Mouse (Mus musculus) embryo, embryonic 11 days (tissue): ENCODE measurements at regions not wholly inside any gene's neighbourhood (a gene's known extent, or its start where the extent isn't known, plus 50 kb on each side); places are given as distances from the start of the nearest gene placed in this dataset.

Source experiments
- DNase-seq: peaks from one replicate; pipeline ENCODE4 v3.0.0-alpha.2; 2015

- peak; percentile 2 for DNase-seq
Observed at GRCm38 (mm10) chr2:21129621-21130020, 75.5 kb downstream of the Enkur start.

DNA sequence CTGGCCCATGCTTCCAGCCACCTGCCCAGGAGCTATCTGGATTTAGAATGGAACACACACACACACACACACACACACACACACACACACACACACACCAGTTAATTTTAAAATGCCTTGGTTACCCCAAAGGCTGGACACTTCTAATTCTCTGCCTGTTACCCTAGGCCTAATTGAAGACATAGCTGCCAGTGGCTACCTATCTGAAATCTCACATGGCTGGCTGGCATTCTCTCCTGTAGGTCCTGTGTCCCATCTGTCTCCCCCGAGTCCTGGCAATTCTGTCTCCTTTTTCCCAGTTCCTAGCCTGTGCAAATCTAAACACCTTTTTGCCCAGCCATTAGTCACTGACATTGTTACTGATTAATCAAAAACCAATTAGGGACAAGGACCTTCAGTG, 78.6 kb downstream of the Enkur start:
- no peak for DNase-seq

GRCm38 (mm10) chr2:21122421-21122820, 82.7 kb downstream of the Enkur start:
- no peak for DNase-seq

DNA sequence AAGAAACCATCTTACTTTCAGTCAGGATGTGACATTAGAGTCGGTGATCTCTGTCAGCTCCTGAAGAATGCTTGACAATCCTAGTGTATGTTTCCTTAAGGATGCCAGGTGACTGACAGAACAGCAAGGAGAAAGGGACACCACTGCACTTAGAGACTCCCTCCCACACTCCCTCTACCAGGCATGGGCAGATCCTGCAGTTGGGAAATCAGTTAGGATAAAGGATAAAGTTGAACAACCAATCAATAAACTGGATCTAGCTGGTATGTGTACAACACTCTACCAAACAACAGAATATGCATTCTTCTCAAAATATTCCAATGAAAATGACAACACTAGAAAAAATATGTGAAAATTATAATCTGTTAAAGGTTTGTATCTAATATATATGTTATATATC, 83.5 kb downstream of the Enkur start:
- no peak for DNase-seq

GRCm38 (mm10) chr2:21116817-21117216, 88.3 kb downstream of the Enkur start:
- no peak for DNase-seq

DNA sequence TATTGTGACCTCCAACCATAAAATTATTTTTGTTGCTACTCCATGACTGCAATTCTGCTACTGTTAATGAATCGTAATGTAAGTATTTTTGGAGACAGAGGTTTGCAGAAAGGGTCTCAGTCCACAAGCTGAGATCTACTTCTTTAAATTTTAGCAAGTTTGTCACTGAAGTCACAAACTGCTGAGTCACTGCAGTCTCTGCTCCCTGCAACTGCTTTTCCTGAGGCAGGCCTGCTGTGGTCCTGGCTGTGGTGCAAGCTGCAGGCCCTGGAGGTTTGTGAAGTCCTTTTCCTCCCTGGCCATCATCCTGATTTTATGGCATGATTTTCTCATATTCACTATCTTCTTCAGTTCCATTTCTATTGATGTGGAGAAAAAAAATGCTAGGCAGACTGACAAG, 93.6 kb downstream of the Enkur start:
- DNase-seq: no peak

- DNase-seq: no peak
Observed at GRCm38 (mm10) chr2:21100248-21100808, 104.8 kb downstream of the Enkur start.

DNA sequence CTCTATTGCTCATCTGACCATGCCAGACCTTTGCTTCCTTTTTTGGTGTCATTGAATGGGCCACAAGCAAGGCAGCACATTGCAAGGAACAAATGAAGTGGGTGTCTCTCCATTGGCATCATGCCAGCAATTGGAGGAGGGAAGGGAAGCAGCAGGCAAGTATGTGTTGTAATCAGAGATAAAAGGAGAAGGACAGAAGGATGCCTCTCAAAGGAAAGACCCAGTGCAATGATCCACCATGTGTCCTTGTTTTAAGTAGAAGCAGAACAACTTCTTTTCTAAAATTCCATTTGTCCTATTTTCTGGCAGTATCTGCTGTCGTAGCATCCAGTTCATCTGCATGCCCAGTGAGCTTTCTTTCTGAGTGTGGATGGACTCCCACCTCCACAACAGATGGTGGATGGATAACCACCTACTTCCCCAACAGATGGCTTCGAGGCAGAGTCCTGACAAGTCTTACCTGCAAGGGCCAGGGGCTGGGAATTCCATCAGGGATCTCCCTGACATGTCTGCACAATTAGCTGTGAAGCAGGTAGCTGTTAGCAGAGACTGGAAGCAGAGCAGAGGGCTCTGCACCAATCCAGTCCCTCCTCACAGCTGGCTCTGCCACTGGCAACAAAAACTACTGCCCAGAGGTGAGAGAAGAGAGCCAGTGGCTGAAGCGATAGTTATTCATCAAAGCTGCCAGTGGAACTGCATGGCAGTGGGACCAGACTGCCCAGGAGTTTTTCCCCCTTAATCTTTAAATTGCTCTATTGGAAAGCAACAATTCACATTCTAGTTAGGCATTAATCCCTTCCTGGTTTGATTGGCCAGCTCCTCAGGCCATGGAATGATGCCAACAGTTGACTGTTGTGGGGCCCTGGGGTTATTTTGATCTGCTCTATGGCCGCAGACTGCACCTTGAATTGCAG, 113.8 kb downstream of the Enkur start:
- DNase-seq: no peak

DNA sequence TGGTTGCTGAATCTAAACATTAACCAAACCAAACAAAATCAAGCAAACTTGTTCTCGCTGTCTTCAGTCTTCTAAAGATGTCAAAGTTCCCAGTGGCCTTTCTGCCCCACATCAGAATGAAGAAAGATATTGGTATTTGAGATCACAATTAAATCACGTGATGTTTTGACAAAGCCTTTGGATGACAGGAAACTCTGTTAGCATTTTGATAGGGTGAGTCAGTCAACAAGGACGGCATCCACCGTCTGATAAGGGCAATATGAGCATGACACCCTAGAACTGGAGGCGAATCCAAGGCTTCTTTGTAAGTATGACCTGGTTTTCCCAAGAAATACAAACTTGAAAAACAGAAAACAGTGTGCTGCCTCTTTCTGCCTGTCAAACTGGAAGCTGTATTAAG, 116.8 kb upstream of the Arhgap21 start:
- DNase-seq: no peak

GRCm38 (mm10) chr2:21067292-21067850, 98.7 kb upstream of the Arhgap21 start:
- no peak for DNase-seq

DNA sequence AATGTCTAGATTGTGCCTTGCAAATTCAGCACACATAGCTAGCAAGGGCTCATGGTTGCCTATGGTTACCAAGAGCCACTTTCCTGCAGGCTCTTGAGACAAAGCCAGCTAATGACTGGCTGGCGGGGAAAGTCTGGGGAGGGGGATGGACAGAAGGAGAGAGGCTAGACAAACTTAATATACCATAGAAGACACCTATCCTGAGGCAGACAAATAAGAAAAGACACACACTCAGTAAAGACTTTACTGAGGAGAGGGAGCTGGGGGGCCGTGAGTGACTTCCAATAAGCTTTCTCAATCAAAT, 91.6 kb upstream of the Arhgap21 start:
- peak; percentile 34 for DNase-seq

DNA sequence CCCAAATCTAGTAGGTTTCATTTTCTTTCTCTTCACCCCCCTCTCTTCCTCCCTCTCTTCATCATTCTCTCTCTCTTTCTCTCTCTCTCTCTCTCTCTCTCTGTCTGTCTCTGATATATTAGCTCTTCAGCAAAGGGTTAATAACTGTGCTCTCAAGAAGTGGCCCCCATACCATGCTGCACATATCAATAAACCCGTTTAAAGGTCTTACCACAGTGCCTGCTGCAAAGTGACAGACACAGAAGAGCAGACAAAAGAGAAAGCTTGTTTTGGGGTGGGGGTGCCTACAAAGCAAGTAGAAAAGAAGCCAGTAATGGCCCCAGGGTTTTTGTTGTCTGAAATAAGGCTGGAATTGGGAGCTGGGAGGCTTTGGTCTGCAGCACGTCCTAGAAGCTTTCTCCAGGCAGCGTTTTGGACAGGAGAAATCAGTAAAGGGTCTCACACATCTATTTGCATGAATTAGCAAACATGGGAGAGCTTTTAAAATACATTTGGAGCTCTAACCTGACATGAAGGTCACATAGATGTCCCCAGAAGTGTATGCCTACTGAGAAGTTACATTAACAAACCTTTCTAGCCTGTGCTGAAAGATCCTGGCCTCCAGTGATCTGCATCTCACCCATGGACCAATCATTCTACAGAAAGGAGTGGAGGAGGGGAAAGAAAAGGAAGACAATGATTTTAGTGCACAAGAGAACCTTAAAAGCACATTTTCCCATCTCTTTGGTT, 91.1 kb upstream of the Arhgap21 start:
- peak; percentile 17 for DNase-seq

DNA sequence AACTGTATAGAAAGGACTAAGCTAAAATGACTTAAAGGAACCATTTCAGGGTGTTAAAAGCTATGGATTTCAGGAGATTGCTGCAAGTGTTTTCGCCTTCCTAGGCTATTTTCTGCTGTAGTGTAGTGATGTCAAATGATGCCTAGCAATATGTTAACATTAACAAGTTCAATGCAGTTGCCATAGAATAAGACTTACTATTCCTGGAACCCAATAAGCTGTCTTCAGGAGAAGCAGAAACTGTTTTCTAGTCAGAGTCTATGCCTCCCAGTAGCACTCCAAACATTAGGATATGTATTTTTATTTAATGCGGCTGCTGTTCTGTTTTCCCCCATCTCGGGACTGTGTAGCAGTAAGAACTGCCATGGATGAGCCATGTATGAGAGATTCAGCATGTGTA, 90.3 kb upstream of the Arhgap21 start:
- no peak for DNase-seq

DNA sequence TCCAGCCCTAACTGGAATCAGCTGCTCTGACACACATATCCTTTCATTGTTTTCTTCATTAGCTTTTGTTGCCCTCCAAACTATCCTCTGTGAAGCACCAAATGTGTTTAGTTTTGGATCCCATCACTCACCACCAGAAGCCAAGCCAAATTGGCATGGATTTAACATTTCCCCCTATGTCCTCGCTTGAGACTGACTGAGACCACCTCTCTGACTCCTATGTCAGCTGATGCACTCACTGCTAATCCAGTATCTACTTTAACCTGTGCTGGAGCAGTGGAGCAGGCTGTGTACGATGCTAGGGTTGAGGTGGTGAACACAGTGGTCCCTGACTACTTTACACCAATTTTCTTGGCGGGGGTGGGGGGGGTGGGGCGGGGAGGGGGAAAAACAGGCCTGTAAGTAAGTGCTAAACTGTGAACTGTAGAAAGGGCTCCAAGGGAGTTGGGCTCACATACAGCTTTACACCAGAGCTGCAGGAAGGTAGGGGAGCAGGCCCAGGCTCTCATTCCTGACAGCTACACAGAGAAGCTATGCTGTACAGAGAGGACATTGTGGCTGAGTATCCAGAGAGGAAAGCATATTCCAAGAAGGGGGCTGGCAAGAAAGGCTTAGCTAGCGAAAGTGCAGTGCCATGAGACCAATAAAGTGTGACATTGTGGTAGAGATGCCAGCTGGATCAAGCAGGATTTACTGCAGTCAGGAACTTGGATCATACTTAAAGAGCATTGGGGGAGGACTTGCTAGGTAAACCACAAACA, 87.9 kb upstream of the Arhgap21 start:
- DNase-seq: no peak

DNA sequence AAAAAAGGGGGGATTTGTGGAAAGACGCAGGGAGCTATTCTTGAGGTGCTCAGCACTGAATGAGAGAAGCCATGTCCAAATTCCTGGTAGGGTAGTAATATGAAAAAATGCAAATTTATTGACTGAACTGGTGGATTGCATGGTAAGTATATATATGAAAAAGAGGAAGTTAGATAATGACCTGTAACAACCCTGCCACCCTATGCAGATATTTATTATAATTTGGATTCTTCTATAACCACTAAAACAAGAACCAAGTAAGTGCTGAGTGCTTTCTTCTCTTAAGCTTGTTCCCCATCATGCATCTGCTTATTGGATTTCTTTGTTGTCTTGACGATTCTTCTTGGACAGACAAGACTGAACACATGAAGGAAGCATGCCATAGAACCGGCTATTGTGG, 86.7 kb upstream of the Arhgap21 start:
- DNase-seq: no peak

DNA sequence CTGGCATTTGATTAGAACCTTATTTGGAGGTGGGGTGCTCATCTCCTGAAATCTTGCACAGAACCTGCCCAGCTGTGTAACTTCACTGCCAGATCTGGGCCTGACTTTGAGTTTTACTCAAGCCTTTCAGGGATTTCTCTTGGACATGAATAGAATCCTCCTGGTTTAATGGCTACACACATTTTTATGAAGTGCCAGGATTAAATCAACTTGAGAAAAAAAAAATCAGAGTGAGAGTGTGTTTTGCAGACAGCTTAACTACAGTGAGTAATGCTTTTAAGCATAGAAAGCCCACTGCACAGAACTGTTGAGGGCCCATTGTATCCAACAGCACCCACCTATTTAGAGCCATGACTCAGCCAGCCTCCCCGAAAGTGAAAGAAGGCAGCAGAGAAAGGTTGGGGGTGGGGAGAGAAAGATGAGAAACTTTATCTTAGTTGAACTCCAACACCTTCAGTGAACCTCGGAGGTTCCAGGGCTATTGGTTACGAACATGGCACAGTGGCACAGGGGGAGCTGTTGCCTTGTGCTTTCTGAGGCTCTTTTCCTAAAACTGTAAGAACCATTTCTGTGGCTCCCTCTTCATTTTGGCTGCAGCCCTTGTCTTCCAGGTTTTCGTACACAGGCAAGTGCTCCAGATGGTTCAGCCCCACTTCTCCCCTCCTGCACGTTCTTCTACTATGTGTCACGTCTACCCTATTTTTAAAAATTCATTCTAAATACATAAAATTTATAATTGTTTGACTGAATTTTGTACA, 85.8 kb upstream of the Arhgap21 start:
- no peak for DNase-seq

- no peak for DNase-seq
Observed at GRCm38 (mm10) chr2:21053596-21053995, 84.9 kb upstream of the Arhgap21 start.

GRCm38 (mm10) chr2:21048996-21049395, 80.3 kb upstream of the Arhgap21 start:
- peak; percentile 14 for DNase-seq

- no peak for DNase-seq
Observed at GRCm38 (mm10) chr2:21048226-21048625, 79.5 kb upstream of the Arhgap21 start.

DNA sequence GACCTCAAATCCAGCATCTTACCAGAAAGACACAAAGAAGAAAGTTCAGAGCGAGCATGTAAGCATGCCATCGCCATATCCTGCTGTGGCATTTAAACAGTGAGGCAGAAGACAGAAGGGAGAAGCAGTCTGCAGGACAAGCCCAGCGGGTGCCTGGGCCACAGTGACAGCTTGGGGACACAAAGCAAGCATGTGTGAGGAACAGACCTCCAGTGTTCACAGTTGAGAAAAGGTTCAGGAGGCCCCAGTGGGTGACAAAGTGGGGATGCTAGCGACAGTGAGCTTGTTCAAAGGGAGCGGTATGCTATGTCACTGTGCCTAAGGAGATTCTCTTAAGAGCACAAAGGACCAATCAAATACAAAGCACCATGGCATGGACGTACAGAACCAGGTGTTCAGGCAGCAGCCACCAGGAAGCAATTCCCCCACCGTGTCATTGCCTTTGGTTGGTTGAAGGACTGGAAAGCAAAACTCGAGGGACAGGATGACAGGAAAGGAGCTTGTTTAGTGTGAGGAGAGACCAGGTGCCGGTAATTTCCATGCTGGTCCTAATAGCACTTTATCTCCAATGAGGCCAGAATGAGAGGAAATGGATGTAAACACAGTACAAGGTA, 77.9 kb upstream of the Arhgap21 start:
- peak; percentile 19 for DNase-seq

GRCm38 (mm10) chr2:21044781-21045180, 76.1 kb upstream of the Arhgap21 start:
- no peak for DNase-seq

GRCm38 (mm10) chr2:21044007-21044406, 75.3 kb upstream of the Arhgap21 start:
- peak; percentile 46 for DNase-seq
